Mouse (Mus musculus) hindbrain, embryonic 10.5 days (tissue): ENCODE results near the gene Trpc6. TPM values are rescaled to one million over a fixed set of nuclear protein-coding genes. Genes with fewer than 3 reads are reported as not detected.
A peak's percentile ranks its signal among the peaks of the same experiment; 100 is the strongest.

Experiments
- DNase-seq: peaks from one replicate; pipeline ENCODE4 v3.0.0-alpha.2; 2017; ENCODE audit warnings: low spot score
- H3K27ac ChIP-seq: fragments of 300-500 bp; sonication (generic); 2 replicates; pipeline ENCODE4 v1.5.1; 2016; ENCODE audit warnings: mild to moderate bottlenecking, moderate library complexity
- H3K27me3 ChIP-seq: fragments of 300-500 bp; sonication (generic); 2 replicates; pipeline ENCODE4 v1.6.1; 2016; ENCODE audit warnings: mild to moderate bottlenecking; ENCODE audit not compliant: poor library complexity, insufficient read depth, severe bottlenecking
- H3K36me3 ChIP-seq: fragments of 300-500 bp; sonication (generic); 2 replicates; pipeline ENCODE4 v1.6.1; 2016; ENCODE audit warnings: mild to moderate bottlenecking, moderate library complexity
- H3K4me1 ChIP-seq: fragments of 300-500 bp; sonication (generic); replicated peaks from 2 replicates; pipeline ENCODE4 v1.6.1; 2016; ENCODE audit warnings: mild to moderate bottlenecking
- H3K4me3 ChIP-seq: fragments of 300-500 bp; sonication (generic); 2 replicates; pipeline ENCODE4 v1.5.1; 2016; ENCODE audit warnings: mild to moderate bottlenecking, moderate library complexity
- H3K9me3 ChIP-seq: fragments of 300-500 bp; sonication (generic); 2 replicates; pipeline ENCODE4 v1.6.1; 2016; ENCODE audit warnings: mild to moderate bottlenecking, moderate library complexity
- WGBS: fragments of 180-500 bp; shearing (Covaris S2); methylation state at CpG from one replicate; pipeline ENCODE4 v1.1.7; 2016; 5-methylcytosine and 5-hydroxymethylcytosine counted together
- polyA plus RNA-seq: library from polyadenylated mRNA; unstranded; fragments of >200 nt; fragmentation: Nextera tagmentation; extraction: Ambion mirVana; gene quantifications from 2 replicates; pipeline ENCODE4 v1.2.1, GENCODE M21; 2016

Trpc6 gene
- polyA plus RNA-seq, 1 experiment from 2014 or later, result 1.1 TPM

GRCm38 (mm10) chr9:8693177-8693576, 149.2 kb downstream of the Trpc6 start:
- Histone ChIP-seq H3K36me3 (no peaks in the 10 kb centered on the region), H3K27ac (no peak overlapping the region), H3K9me3 (no peaks in the 10 kb centered on the region), H3K4me3 (no peak overlapping the region), H3K4me1 (no peaks in the 10 kb centered on the region), H3K27me3 (no peaks in the 10 kb centered on the region)
- WGBS, result 82% methylated on average over 2 of the region's 2 CpGs
- no peak for DNase-seq

DNA sequence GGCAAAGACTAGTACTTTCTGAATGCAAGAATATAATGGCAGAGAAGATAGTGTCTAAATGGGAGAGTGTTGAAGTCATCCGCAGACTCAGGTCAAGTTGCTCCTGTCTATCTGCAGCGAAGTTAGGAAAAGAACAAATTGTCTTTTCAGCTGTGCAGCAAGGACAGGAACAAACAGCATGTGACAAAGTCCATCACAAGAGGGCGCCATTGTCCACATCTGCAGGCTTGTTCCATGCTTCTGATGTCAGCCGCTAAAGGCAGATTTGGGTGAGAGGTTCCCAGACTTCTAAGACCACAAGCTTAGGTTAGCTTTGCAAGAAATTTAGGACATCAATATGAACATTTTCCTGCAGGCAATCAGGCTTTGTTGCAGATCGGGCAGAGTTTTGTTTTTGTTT, 156.7 kb downstream of the Trpc6 start:
- Histone ChIP-seq H3K9me3 (no peaks in the 10 kb centered on the region), H3K36me3 (no peaks in the 10 kb centered on the region), H3K4me1 (no peaks in the 10 kb centered on the region), H3K27ac (no peak overlapping the region), H3K27me3 (no peaks in the 10 kb centered on the region), H3K4me3 (no peak overlapping the region)
- 29% methylated on average over 5 of the region's 5 CpGs for WGBS
- peak; percentile 76 for DNase-seq

- WGBS, result 90% methylated on average over 1 of the region's 1 CpGs
- Histone ChIP-seq H3K9me3 (no peaks in the 10 kb centered on the region), H3K27ac (no peak overlapping the region), H3K4me3 (no peak overlapping the region), H3K27me3 (no peaks in the 10 kb centered on the region), H3K4me1 (no peaks in the 10 kb centered on the region), H3K36me3 (no peaks in the 10 kb centered on the region)
- no peak for DNase-seq
These were observed 159.6 kb downstream of the Trpc6 start for GRCm38 (mm10) chr9:8703516-8703915.

DNA sequence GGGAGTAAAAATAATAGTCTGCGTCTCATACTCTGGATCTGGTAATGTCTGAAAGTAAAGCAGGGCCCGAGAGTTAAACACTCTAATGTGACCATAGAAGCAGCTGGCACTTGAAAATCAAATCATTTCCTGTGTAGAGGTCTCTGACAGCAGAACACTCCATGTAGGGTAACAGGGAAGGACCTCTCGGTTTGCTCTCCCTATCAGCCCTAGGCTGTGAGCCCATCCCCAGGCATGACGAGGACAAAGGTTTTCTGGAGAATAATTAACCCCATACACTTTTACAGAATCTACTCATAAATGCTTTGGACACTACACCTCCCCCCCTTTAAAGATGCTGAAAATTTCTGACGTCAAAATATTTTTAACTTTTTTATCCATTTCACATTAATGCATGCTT, 160.0 kb downstream of the Trpc6 start:
- DNase-seq, result no peak
- Histone ChIP-seq H3K36me3 (no peaks in the 10 kb centered on the region), H3K4me3 (no peak overlapping the region), H3K4me1 (no peaks in the 10 kb centered on the region), H3K9me3 (no peaks in the 10 kb centered on the region), H3K27me3 (no peaks in the 10 kb centered on the region), H3K27ac (no peak overlapping the region)
- WGBS, result 65% methylated on average over 5 of the region's 5 CpGs

- WGBS, result 79% methylated on average over 3 of the region's 3 CpGs
- H3K27ac ChIP-seq, result no peak overlapping the region
- no peak for DNase-seq
- H3K4me1 ChIP-seq, result no peaks in the 10 kb centered on the region
- no peaks in the 10 kb centered on the region for H3K36me3 ChIP-seq
- no peak overlapping the region for H3K4me3 ChIP-seq
- H3K27me3 ChIP-seq, result no peaks in the 10 kb centered on the region
- H3K9me3 ChIP-seq, result no peaks in the 10 kb centered on the region
These were observed 166.3 kb downstream of the Trpc6 start for GRCm38 (mm10) chr9:8710052-8710739.

- 71% methylated on average over 1 of the region's 1 CpGs for WGBS
- Histone ChIP-seq H3K27me3 (no peaks in the 10 kb centered on the region), H3K4me1 (no peaks in the 10 kb centered on the region), H3K36me3 (no peaks in the 10 kb centered on the region), H3K4me3 (no peak overlapping the region), H3K9me3 (no peaks in the 10 kb centered on the region), H3K27ac (no peak overlapping the region)
- DNase-seq, result no peak
These were observed 175.1 kb downstream of the Trpc6 start for GRCm38 (mm10) chr9:8719017-8719416.

DNA sequence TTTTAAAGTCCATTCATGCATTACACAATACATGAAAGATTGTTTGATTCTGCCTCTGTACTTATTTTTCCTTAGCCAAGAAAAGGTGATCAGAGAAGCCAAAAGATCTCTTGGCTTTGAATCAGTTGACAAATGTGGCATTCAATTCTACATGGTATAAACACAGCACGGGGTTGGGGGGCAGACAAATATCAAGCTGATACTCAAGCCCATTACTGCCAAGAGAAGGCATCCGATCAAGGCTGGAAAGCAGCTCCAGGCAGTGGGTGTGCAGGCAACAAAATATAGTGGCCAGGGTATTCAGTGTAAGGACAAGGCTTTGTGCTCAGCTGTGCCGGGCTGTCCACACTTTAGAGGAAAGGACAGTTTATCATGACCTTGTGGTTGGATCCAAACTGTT, 185.1 kb downstream of the Trpc6 start:
- WGBS, result 88% methylated on average over 3 of the region's 3 CpGs
- Histone ChIP-seq H3K27me3 (no peaks in the 10 kb centered on the region), H3K27ac (no peak overlapping the region), H3K9me3 (no peaks in the 10 kb centered on the region), H3K36me3 (no peaks in the 10 kb centered on the region), H3K4me3 (no peak overlapping the region), H3K4me1 (0 out of 2 replicates have a peak, but pooled peaks cover 3% of the 10 kb centered on the region)
- no peak for DNase-seq
